Mouse (Mus musculus) megakaryocyte-erythroid progenitor cell, adult 5-6 weeks (primary cell): ENCODE data around the gene Unc5a. TPM values are rescaled to one million over a fixed set of nuclear protein-coding genes. Genes with fewer than 3 reads are reported as not detected.
A peak's percentile ranks its signal among the peaks of the same experiment; 100 is the strongest.

Experiments
- ATAC-seq: replicated peaks from 2 replicates; pipeline ENCODE4 v1.8.0; 2016; ENCODE audit warnings: mild to moderate bottlenecking, inconsistent platforms; ENCODE audit not compliant: severe bottlenecking, poor library complexity, low FRiP score, low TSS enrichment
- total RNA-seq, 2 experiments: library from RNA; stranded (forward) in 1 of 2; stranded (reverse) in 1 of 2; fragments of 200-1000, 215-1000 nt in 1 of 2; fragments of >200 nt in 1 of 2; fragmentation: Nextera tagmentation in 1 of 2; gene quantifications; 2 replicates each; pipeline ENCODE4 v1.2.3; 2014 to 2017

The Unc5a gene
- total RNA-seq, 2 experiments from 2014 or later = 0.04 TPM; not detected in 1

GRCm38 (mm10) chr13:54951166-54951565 is 2.0 kb downstream of the Unc5a start:
- no peak for ATAC-seq

GRCm38 (mm10) chr13:54954745-54955144 is 5.5 kb downstream of the Unc5a start:
- no peak for ATAC-seq

GRCm38 (mm10) chr13:54955695-54956471 is 6.7 kb downstream of the Unc5a start:
- ATAC-seq = 0 out of 2 replicates have a peak, but pooled peaks have one; percentile 48

GRCm38 (mm10) chr13:54957281-54957680 is 8.1 kb downstream of the Unc5a start:
- no peak for ATAC-seq

- ATAC-seq = no peak
These were observed 10.0 kb downstream of the Unc5a start for GRCm38 (mm10) chr13:54959059-54959701.

GRCm38 (mm10) chr13:54959842-54960241 is 10.6 kb downstream of the Unc5a start:
- ATAC-seq = no peak

GRCm38 (mm10) chr13:54960491-54960890 is 11.3 kb downstream of the Unc5a start:
- no peak for ATAC-seq

GRCm38 (mm10) chr13:54965256-54965655 is 16.0 kb downstream of the Unc5a start:
- ATAC-seq = no peak

GRCm38 (mm10) chr13:54967501-54967900 is 18.3 kb downstream of the Unc5a start:
- no peak for ATAC-seq

- ATAC-seq = no peak
These were observed 19.4 kb downstream of the Unc5a start for GRCm38 (mm10) chr13:54968636-54969035.

- ATAC-seq = no peak
These were observed 20.3 kb downstream of the Unc5a start for GRCm38 (mm10) chr13:54969513-54969912.

GRCm38 (mm10) chr13:54970521-54971247 is 21.5 kb downstream of the Unc5a start:
- 0 out of 2 replicates have a peak, but pooled peaks have one; percentile 37 for ATAC-seq

- ATAC-seq = no peak
These were observed 26.3 kb downstream of the Unc5a start for GRCm38 (mm10) chr13:54975546-54975945.

- ATAC-seq = no peak
These were observed 29.6 kb downstream of the Unc5a start for GRCm38 (mm10) chr13:54978804-54979203.

- ATAC-seq = no peak
These were observed 31.7 kb downstream of the Unc5a start for GRCm38 (mm10) chr13:54980957-54981356.

- ATAC-seq = no peak
These were observed 33.8 kb downstream of the Unc5a start for GRCm38 (mm10) chr13:54983001-54983400.

- ATAC-seq = peak; percentile 40; the same call in 1 of the 2 replicates
These were observed 34.4 kb downstream of the Unc5a start for GRCm38 (mm10) chr13:54983614-54984013.

GRCm38 (mm10) chr13:54987405-54987804 is 38.2 kb downstream of the Unc5a start:
- ATAC-seq = no peak

GRCm38 (mm10) chr13:54988181-54988760 is 39.1 kb downstream of the Unc5a start:
- ATAC-seq = no peak

- no peak for ATAC-seq
These were observed 43.0 kb downstream of the Unc5a start for GRCm38 (mm10) chr13:54992215-54992614.
